Comparison of ENCODE assay signal across 8 mouse cellular contexts in genomic region chr1:74393010-74393409, GRCm38 (mm10). TPM values are rescaled to one million over a fixed set of nuclear protein-coding genes. Genes with fewer than 3 reads are reported as not detected.
A peak's percentile ranks its signal among the peaks of the same experiment; 100 is the strongest.
DNase-seq lines count a peak whose midpoint lies in the region; ATAC-seq and TF ChIP-seq lines count a peak whose summit lies in the region.

No protein-coding gene starts in this region.

- peak overlapping the region; percentile 97 for H3K9ac ChIP-seq in heart, postnatal 0 days (replicated peaks; ENCODE audit: low read depth, low read length)
- H3K9ac ChIP-seq in liver, embryonic 16.5 days (ENCODE audit: low read depth, low read length): peak overlapping the region; percentile 98

- H3K4me1 ChIP-seq in E14TG2a.4 (replicated peaks; ENCODE audit: low read depth, low read length): peaks cover 82% of the 10 kb centered on the region
- peaks cover 20% of the 10 kb centered on the region for H3K4me1 ChIP-seq in heart, postnatal 0 days (ENCODE audit: control insufficient read depth, insufficient read depth)
- H3K4me1 ChIP-seq in liver, embryonic 16.5 days (ENCODE audit: control insufficient read depth, low read depth, low read length): peaks cover 61% of the 10 kb centered on the region

- TF ChIP-seq CTCF in E14TG2a.4 (conservative IDR thresholded peaks at IDR 0.05; ENCODE audit: low read length): no peak
- no peak for TF ChIP-seq CTCF in heart, postnatal 0 days (IDR thresholded peaks at IDR 0.05; ENCODE audit: low read depth)

- ATAC-seq in heart, postnatal 0 days (ENCODE audit: insufficient read depth, low read depth): no peak
- no peak for ATAC-seq in liver, embryonic 16.5 days (ENCODE audit: low read depth)
- ATAC-seq in megakaryocyte-erythroid progenitor cell, adult 5-6 weeks (replicated peaks; ENCODE audit: low FRiP score, low TSS enrichment, poor library complexity, severe bottlenecking): no peak

- peak overlapping the region; percentile 89 for H3K4me3 ChIP-seq in E14TG2a.4 (replicated peaks; ENCODE audit: low read length)
- peak overlapping the region; percentile 76 for H3K4me3 ChIP-seq in heart, postnatal 0 days (ENCODE audit: low read depth, low read length)
- peak overlapping the region; percentile 94 for H3K4me3 ChIP-seq in liver, embryonic 16.5 days (ENCODE audit: low read depth, low read length)

- peaks cover 17% of the 10 kb centered on the region for H3K27me3 ChIP-seq in E14TG2a.4 (ENCODE audit: insufficient read depth, low read length)
- no peaks in the 10 kb centered on the region for H3K27me3 ChIP-seq in heart, postnatal 0 days (ENCODE audit: control insufficient read depth, insufficient read depth, low read length)
- H3K27me3 ChIP-seq in liver, embryonic 16.5 days (ENCODE audit: control insufficient read depth, insufficient read depth, low read depth, low read length): no peaks in the 10 kb centered on the region

- peaks cover 19% of the 10 kb centered on the region for H3K36me3 ChIP-seq in E14TG2a.4 (ENCODE audit: insufficient read depth, low read length)
- H3K36me3 ChIP-seq in heart, postnatal 0 days (replicated peaks; ENCODE audit: control insufficient read depth, insufficient read depth, low read length): peaks cover 21% of the 10 kb centered on the region
- peaks cover 20% of the 10 kb centered on the region for H3K36me3 ChIP-seq in liver, embryonic 16.5 days (ENCODE audit: control insufficient read depth, insufficient read depth)

- intact Hi-C loops in heart, postnatal 25 days (cut with DNase I): no loop called here

- H3K4me2 ChIP-seq in heart, postnatal 0 days (ENCODE audit: low read depth, low read length): peak overlapping the region; percentile 94
- H3K4me2 ChIP-seq in liver, embryonic 16.5 days (ENCODE audit: low read depth, low read length): peak overlapping the region; percentile 99

- DNase-seq in heart, adult 11 months: peak; percentile 96
- DNase-seq in heart, postnatal 25 days (ENCODE audit: low spot score): no peak
- no peak for DNase-seq in heart, postnatal 0 days (ENCODE audit: low spot score)
- DNase-seq in spleen, postnatal 14 days (ENCODE audit: low spot score in 2 of 2): no peak
- no peak for DNase-seq in layer of hippocampus, postnatal 36 days

- H3K9me3 ChIP-seq in E14TG2a.4 (ENCODE audit: low read length): no peaks in the 10 kb centered on the region
- no peaks in the 10 kb centered on the region for H3K9me3 ChIP-seq in heart, postnatal 0 days (replicated peaks; ENCODE audit: control insufficient read depth, low read length)
- H3K9me3 ChIP-seq in liver, embryonic 16.5 days (replicated peaks; ENCODE audit: control insufficient read depth, low read length): no peaks in the 10 kb centered on the region

- no peak for TF ChIP-seq EP300 in heart, postnatal 0 days (IDR thresholded peaks at IDR 0.05; ENCODE audit: low read depth)

- 39% methylated on average over 6 of the region's 7 CpGs for WGBS in heart, postnatal 0 days
- WGBS in liver, embryonic 16.5 days (ENCODE audit: insufficient replicate concordance): 54% methylated on average over 7 of the region's 7 CpGs

- H3K27ac ChIP-seq in heart, postnatal 0 days (ENCODE audit: low read depth): no peak overlapping the region
- peak overlapping the region; percentile 98 for H3K27ac ChIP-seq in liver, embryonic 16.5 days (ENCODE audit: low read length)

RNA-seq across cellular contexts. Expression of gene Ctdsp1, which starts 1.7 kb away (rescaled TPM):
- total RNA-seq in heart, postnatal 25 days (2021): 100 to 1,000 TPM; 123 to 139 TPM
- 82.6 and 106 TPM in 2 replicates for total RNA-seq in heart, postnatal 0 days (2014; rRNA removed; ENCODE audit: low replicate concordance)
- polyA plus RNA-seq in heart, postnatal 0 days (2015; fragmentation: Nextera tagmentation; extraction: Ambion mirVana): 38.0 and 38.4 TPM in 2 replicates
- 45.9 and 48.6 TPM in 2 replicates for polyA plus RNA-seq in liver, embryonic 16.5 days (2015; fragmentation: Nextera tagmentation; extraction: Ambion mirVana)
- total RNA-seq in megakaryocyte-erythroid progenitor cell, adult 5-6 weeks (2014; fragmentation: Nextera tagmentation): 84.0 and 87.0 TPM in 2 replicates
- 19.5 and 26.8 TPM in 2 replicates for total RNA-seq in megakaryocyte-erythroid progenitor cell, adult 5-6 weeks (2017)
- total RNA-seq in layer of hippocampus, postnatal 36 days (2021): 10 to 100 TPM; 25.9 to 28.4 TPM

RNA-seq across cellular contexts. Expression of gene Vil1, which starts 16.2 kb away (rescaled TPM):
- 1 to 10 TPM in 1 of 2 experiments, under 1 TPM in 1; 0.57 to 1.0 TPM for total RNA-seq in heart, postnatal 25 days (2021)
- total RNA-seq in heart, postnatal 0 days (2014; rRNA removed; ENCODE audit: low replicate concordance): not detected in 2 replicates
- 0.16 and 0.36 TPM in 2 replicates for polyA plus RNA-seq in heart, postnatal 0 days (2015; fragmentation: Nextera tagmentation; extraction: Ambion mirVana)
- polyA plus RNA-seq in liver, embryonic 16.5 days (2015; fragmentation: Nextera tagmentation; extraction: Ambion mirVana): 0.69 and 1.6 TPM in 2 replicates
- not detected in 2 replicates for total RNA-seq in megakaryocyte-erythroid progenitor cell, adult 5-6 weeks (2014; fragmentation: Nextera tagmentation)
- not detected in 2 replicates for total RNA-seq in megakaryocyte-erythroid progenitor cell, adult 5-6 weeks (2017)
- total RNA-seq in layer of hippocampus, postnatal 36 days (2021): under 1 TPM; 0.10 to 0.33 TPM

RNA-seq across cellular contexts. Expression of gene Slc11a1, which starts 18.0 kb away (rescaled TPM):
- 1 to 10 TPM; 2.5 to 3.2 TPM for total RNA-seq in heart, postnatal 25 days (2021)
- 2.0 and 2.5 TPM in 2 replicates for total RNA-seq in heart, postnatal 0 days (2014; rRNA removed; ENCODE audit: low replicate concordance)
- 1.6 and 1.8 TPM in 2 replicates for polyA plus RNA-seq in heart, postnatal 0 days (2015; fragmentation: Nextera tagmentation; extraction: Ambion mirVana)
- polyA plus RNA-seq in liver, embryonic 16.5 days (2015; fragmentation: Nextera tagmentation; extraction: Ambion mirVana): 17.4 and 17.9 TPM in 2 replicates
- not detected in 2 replicates for total RNA-seq in megakaryocyte-erythroid progenitor cell, adult 5-6 weeks (2014; fragmentation: Nextera tagmentation)
- 0.42 TPM in 1 of 2 replicates, not detected in the other for total RNA-seq in megakaryocyte-erythroid progenitor cell, adult 5-6 weeks (2017)
- 1 to 10 TPM; 2.6 to 3.6 TPM for total RNA-seq in layer of hippocampus, postnatal 36 days (2021)

RNA-seq across cellular contexts. Expression of gene Catip, which starts 31.1 kb away (rescaled TPM):
- under 1 TPM; 0.18 to 0.28 TPM for total RNA-seq in heart, postnatal 25 days (2021)
- total RNA-seq in heart, postnatal 0 days (2014; rRNA removed; ENCODE audit: low replicate concordance): 0.12 TPM in 1 of 2 replicates, not detected in the other
- 0.51 and 0.61 TPM in 2 replicates for polyA plus RNA-seq in heart, postnatal 0 days (2015; fragmentation: Nextera tagmentation; extraction: Ambion mirVana)
- polyA plus RNA-seq in liver, embryonic 16.5 days (2015; fragmentation: Nextera tagmentation; extraction: Ambion mirVana): 0.05 and 0.08 TPM in 2 replicates
- total RNA-seq in megakaryocyte-erythroid progenitor cell, adult 5-6 weeks (2014; fragmentation: Nextera tagmentation): not detected in 2 replicates
- not detected in 2 replicates for total RNA-seq in megakaryocyte-erythroid progenitor cell, adult 5-6 weeks (2017)
- 1 to 10 TPM; 1.0 to 1.2 TPM for total RNA-seq in layer of hippocampus, postnatal 36 days (2021)
